Mouse (Mus musculus) forebrain, embryonic 13.5 days (tissue): ENCODE results near the gene Fgf12. TPM values are rescaled to one million over a fixed set of nuclear protein-coding genes. Genes with fewer than 3 reads are reported as not detected.

Experiments
- ATAC-seq: fragments of 200-750 bp; cut with Nextera tagmentation; 2 replicates; pipeline ENCODE4 v1.8.0; 2017
- H3K27ac ChIP-seq: fragments of 300-500 bp; sonication (generic); 2 replicates; pipeline ENCODE4 v1.5.1; 2015; ENCODE audit warnings: inconsistent platforms, mild to moderate bottlenecking, moderate library complexity
- H3K27me3 ChIP-seq: fragments of 300-500 bp; sonication (generic); 2 replicates; pipeline ENCODE4 v1.6.1; 2015; ENCODE audit warnings: mild to moderate bottlenecking, inconsistent platforms
- H3K36me3 ChIP-seq: fragments of 300-500 bp; sonication (generic); 2 replicates; pipeline ENCODE4 v1.6.1; 2015; ENCODE audit warnings: mild to moderate bottlenecking, inconsistent platforms; ENCODE audit not compliant: poor library complexity, severe bottlenecking
- H3K4me1 ChIP-seq: fragments of 300-500 bp; sonication (generic); 2 replicates; pipeline ENCODE4 v1.6.1; 2015; ENCODE audit warnings: inconsistent platforms
- H3K4me2 ChIP-seq: fragments of 300-500 bp; sonication (generic); 2 replicates; pipeline ENCODE4 v1.6.1; 2015; ENCODE audit warnings: inconsistent platforms, mild to moderate bottlenecking, moderate library complexity
- H3K4me3 ChIP-seq: fragments of 300-500 bp; sonication (generic); 2 replicates; pipeline ENCODE4 v1.5.1; 2015; ENCODE audit warnings: mild to moderate bottlenecking, inconsistent platforms
- H3K9ac ChIP-seq: fragments of 300-500 bp; sonication (generic); 2 replicates; pipeline ENCODE4 v1.6.1; 2015; ENCODE audit warnings: mild to moderate bottlenecking, inconsistent platforms
- H3K9me3 ChIP-seq: fragments of 300-500 bp; sonication (generic); replicated peaks from 2 replicates; pipeline ENCODE4 v1.6.1; 2016; ENCODE audit warnings: inconsistent platforms
- WGBS: fragments of 180-500 bp; shearing (Covaris S2); methylation state at CpG from one replicate; pipeline ENCODE4 v1.1.7; 2015; 5-methylcytosine and 5-hydroxymethylcytosine counted together
- polyA plus RNA-seq: library from polyadenylated mRNA; unstranded; fragments of >200 nt; fragmentation: Nextera tagmentation; extraction: Ambion mirVana; gene quantifications from 2 replicates; pipeline ENCODE4 v1.2.1, GENCODE M21; 2015

Gene Fgf12
- polyA plus RNA-seq, 1 experiment from 2014 or later, result 6.5 TPM

DNA sequence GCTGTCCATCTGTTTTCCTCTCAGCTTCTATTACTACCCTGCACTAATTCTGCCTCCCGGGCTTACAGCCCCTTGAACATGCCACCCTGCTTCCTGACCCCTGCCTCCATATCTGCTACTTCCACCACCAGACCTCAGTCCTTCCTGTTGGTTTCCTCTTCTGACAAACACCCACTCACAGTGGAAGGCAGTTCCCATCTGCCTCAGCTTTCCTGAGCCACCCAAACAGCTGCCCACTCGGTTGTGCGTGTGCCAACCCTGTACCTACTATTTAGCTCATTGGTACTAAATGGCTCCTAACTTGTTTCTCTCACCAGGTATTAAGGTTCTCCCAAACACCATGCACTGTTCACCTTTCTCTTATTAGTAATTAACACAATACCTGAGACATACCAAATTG lies 71.2 kb downstream of the Fgf12 start:
- ATAC-seq, result no peak
- no peak overlapping the region for H3K9ac ChIP-seq
- no peaks in the 10 kb centered on the region for H3K4me1 ChIP-seq
- no peak overlapping the region for H3K4me2 ChIP-seq
- no peak overlapping the region for H3K4me3 ChIP-seq
- H3K36me3 ChIP-seq, result no peaks in the 10 kb centered on the region
- WGBS, result 87% methylated on average over 3 of the region's 3 CpGs
- no peaks in the 10 kb centered on the region for H3K27me3 ChIP-seq
- H3K9me3 ChIP-seq, result no peaks in the 10 kb centered on the region
- no peak overlapping the region for H3K27ac ChIP-seq

DNA sequence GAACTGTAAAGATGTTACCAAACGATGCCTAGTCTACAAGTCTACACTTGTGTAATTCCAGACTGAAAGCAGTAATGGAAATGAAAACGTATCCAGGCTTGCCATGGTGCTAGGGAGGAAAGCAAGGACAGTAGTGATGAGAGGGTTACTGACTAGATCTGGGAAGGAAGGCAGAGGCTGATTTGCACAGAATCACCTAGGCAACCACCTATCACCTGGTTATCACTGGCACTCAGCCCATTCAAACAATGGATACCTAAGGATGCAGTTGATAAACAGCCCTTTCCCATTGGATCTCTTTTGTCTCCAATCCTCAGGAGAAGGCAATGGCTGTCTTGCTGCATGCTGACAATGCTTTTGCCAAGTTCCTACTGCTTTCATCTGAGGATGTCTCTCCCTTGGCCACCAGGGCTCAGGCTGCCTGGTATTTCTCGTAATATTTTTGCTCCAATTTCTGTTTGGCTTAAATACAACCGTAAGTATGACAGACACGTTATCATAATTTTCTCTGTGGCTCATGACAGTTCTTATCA lies 84.0 kb downstream of the Fgf12 start:
- 91% methylated on average over 5 of the region's 5 CpGs for WGBS
- Histone ChIP-seq H3K9me3 (no peaks in the 10 kb centered on the region), H3K36me3 (no peaks in the 10 kb centered on the region), H3K9ac (no peak overlapping the region), H3K27ac (no peak overlapping the region), H3K27me3 (no peaks in the 10 kb centered on the region), H3K4me2 (no peak overlapping the region), H3K4me3 (no peak overlapping the region), H3K4me1 (no peaks in the 10 kb centered on the region)
- no peak for ATAC-seq

DNA sequence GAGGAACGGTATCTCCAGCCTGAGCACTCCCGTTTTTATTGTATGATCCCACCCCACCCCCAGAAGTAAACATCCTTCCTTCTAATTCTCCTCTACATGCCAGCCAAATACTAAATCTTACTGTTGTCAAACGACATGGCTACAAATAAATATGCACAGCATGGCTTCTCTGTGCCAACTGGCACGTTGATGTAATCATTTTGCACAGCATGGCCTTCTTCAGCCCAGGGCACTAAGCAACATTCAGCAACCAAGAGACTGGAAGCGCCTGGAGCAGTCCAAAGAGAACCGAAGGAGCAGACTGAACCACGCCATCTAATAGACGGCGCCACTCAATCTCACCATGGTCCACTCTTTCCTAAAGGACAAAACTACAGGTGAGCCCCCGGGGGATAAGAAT lies 100.2 kb downstream of the Fgf12 start:
- Histone ChIP-seq H3K9ac (no peak overlapping the region), H3K27ac (no peak overlapping the region), H3K9me3 (no peaks in the 10 kb centered on the region), H3K4me1 (no peaks in the 10 kb centered on the region), H3K4me2 (no peak overlapping the region), H3K36me3 (no peaks in the 10 kb centered on the region), H3K27me3 (no peaks in the 10 kb centered on the region), H3K4me3 (no peak overlapping the region)
- no peak for ATAC-seq
- 90% methylated on average over 10 of the region's 10 CpGs for WGBS

DNA sequence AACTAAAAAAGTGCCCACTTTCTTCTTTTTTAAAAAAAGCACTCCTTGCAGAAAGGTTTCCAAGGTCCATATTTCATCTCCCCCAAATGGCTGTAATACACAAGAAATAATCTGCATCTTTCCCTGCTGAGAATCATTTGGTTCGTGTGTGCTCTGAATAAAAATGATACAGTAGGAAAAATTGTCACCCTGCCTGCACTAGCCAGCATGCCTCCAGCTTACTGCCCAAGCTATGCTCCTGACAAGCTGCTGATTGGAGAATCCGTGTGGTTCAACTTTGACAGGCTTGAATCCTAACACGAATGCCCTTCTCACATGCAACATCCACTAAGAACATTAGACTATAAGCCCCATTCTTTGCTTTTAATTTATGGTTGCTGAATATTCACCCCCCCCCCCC lies 102.3 kb downstream of the Fgf12 start:
- no peak overlapping the region for H3K9ac ChIP-seq
- no peak for ATAC-seq
- WGBS, result 56% methylated on average over 3 of the region's 3 CpGs
- no peak overlapping the region for H3K4me3 ChIP-seq
- no peaks in the 10 kb centered on the region for H3K4me1 ChIP-seq
- H3K27me3 ChIP-seq, result no peaks in the 10 kb centered on the region
- H3K27ac ChIP-seq, result no peak overlapping the region
- no peaks in the 10 kb centered on the region for H3K9me3 ChIP-seq
- no peaks in the 10 kb centered on the region for H3K36me3 ChIP-seq
- no peak overlapping the region for H3K4me2 ChIP-seq

DNA sequence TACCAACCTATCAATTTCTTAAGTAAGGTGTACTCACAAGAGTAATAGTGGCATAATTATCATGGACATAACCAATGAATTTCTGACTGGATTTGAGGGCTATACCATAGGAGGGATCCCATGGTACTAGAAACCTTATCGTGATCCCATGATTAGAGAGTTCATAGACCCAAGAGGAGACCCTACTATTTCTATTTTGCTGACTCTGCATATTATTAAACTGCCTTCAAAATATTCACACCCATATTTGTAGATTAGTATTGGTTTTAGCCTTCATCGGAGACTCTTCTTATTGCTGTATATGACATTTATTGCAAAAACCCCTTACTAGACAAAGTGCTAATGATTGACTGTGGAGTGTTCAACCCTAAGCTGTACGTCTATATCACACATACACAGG lies 107.8 kb downstream of the Fgf12 start:
- Histone ChIP-seq H3K27me3 (no peaks in the 10 kb centered on the region), H3K9me3 (no peaks in the 10 kb centered on the region), H3K27ac (no peak overlapping the region), H3K4me3 (no peak overlapping the region), H3K9ac (no peak overlapping the region), H3K36me3 (no peaks in the 10 kb centered on the region), H3K4me2 (no peak overlapping the region), H3K4me1 (no peaks in the 10 kb centered on the region)
- 95% methylated on average over 3 of the region's 3 CpGs for WGBS
- no peak for ATAC-seq

DNA sequence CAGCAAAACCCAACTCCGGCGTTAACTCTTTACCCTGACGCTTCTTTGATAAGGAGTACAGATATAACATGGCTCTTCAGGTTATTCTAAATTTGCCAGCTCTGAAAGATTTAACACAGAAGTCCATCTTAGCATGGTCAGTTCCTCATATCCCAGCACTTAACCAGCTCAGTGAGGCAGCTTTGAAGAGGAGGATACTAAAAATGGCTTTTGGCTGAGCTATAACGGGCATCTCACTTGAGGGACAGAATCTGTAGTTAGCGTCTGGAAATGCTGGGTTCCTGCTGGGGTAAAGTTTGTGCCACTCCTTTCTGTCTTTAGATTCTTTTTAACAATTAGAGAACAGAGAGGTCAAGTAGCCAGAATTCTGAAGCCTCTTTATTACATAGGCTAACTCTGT lies 121.1 kb downstream of the Fgf12 start:
- no peaks in the 10 kb centered on the region for H3K9me3 ChIP-seq
- 76% methylated on average over 5 of the region's 5 CpGs for WGBS
- no peaks in the 10 kb centered on the region for H3K36me3 ChIP-seq

DNA sequence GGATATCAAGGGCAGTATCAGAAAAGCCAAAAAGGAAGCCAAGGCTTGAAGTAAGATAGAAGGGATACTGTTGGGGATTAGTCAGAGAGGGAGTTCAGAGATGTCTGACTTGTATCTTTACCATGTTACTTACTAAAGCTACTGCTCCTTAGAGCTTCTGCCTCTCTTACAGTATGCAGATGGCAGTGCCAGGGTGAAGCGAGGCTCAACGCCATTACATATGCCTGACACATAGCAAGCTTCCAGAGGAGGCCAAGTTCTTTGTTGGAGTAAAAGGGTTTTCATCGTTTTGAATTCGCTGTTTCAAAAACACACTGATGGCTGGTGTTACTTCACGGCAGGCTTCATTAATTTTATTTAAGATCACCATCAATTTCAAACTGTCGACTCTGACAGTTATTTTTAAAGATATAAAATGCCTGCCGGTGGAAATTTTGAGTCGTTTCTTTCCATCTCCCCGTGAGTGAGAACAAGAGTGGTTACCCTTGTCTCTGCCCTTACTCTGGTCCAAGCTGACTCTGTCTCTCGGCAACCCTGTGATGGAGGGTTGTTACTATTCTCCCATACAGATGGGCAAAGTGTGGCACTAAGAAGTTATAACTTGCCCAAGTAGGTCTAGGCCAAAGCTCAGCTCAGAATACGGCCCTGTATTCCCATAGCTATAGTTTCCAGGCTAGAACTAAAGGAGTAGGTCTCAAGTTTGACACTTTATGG lies 121.9 kb downstream of the Fgf12 start:
- Histone ChIP-seq H3K9ac (no peak overlapping the region), H3K4me3 (no peak overlapping the region), H3K36me3 (no peaks in the 10 kb centered on the region), H3K27me3 (no peaks in the 10 kb centered on the region), H3K4me2 (no peak overlapping the region), H3K4me1 (no peaks in the 10 kb centered on the region), H3K27ac (no peak overlapping the region), H3K9me3 (no peaks in the 10 kb centered on the region)
- no peak for ATAC-seq
- WGBS, result 83% methylated on average over 11 of the region's 11 CpGs

More for the DNA sequence above, 121.1 kb downstream of the Fgf12 start:
- Histone ChIP-seq H3K4me3 (no peak overlapping the region), H3K4me1 (no peaks in the 10 kb centered on the region), H3K4me2 (no peak overlapping the region), H3K27ac (no peak overlapping the region), H3K27me3 (no peaks in the 10 kb centered on the region), H3K9ac (no peak overlapping the region)
- ATAC-seq, result no peak

DNA sequence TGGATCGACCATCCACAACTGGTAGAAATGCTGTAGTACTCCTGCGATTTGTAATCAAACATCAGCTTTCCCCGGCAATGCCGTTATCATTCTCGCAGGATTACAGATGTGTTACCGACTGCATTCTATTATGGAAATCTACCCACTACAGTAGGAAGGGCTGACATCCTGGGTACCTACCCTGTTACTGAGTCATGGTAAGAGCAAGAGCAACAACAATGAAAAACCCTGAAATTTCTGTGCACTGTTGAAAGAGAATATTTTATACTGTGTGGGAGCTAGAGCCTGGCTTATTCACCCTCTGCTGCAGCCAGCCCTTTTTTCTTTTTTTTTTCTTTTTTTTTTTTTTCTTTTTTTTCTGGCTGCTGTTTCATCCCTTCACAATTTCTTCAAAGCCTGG lies 126.6 kb downstream of the Fgf12 start:
- Histone ChIP-seq H3K36me3 (no peaks in the 10 kb centered on the region), H3K4me2 (no peak overlapping the region), H3K27ac (no peak overlapping the region), H3K27me3 (no peaks in the 10 kb centered on the region), H3K4me3 (no peak overlapping the region), H3K9me3 (peaks cover 7% of the 10 kb centered on the region; the same call in 1 of the 2 replicates), H3K9ac (no peak overlapping the region), H3K4me1 (no peaks in the 10 kb centered on the region)
- WGBS, result 95% methylated on average over 6 of the region's 6 CpGs
- no peak for ATAC-seq

DNA sequence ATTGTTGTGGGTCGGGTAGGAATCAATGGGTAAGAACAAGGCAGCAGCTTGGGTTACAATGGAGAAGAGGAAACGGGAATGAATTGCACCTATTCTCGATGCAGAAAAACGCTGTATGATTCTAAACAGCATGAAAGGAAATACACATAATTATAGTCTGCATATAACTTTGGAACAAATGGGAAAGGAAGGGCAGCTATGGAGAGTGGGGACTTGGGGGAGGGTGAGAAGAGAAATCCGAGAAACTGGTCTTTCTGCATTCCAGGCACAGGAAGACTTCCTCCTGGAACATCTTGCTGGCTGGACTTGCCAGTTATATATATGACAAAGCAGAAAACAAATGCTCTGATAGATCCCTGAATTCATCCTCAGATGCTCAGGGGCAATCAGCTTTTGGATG lies 127.2 kb downstream of the Fgf12 start:
- no peak for ATAC-seq
- no peak overlapping the region for H3K4me3 ChIP-seq
- H3K27ac ChIP-seq, result no peak overlapping the region
- no peaks in the 10 kb centered on the region for H3K4me1 ChIP-seq
- H3K27me3 ChIP-seq, result no peaks in the 10 kb centered on the region
- no peak overlapping the region for H3K4me2 ChIP-seq
- no peaks in the 10 kb centered on the region for H3K36me3 ChIP-seq
- 77% methylated on average over 5 of the region's 5 CpGs for WGBS
- peaks cover 7% of the 10 kb centered on the region; the same call in 1 of the 2 replicates for H3K9me3 ChIP-seq
- no peak overlapping the region for H3K9ac ChIP-seq

DNA sequence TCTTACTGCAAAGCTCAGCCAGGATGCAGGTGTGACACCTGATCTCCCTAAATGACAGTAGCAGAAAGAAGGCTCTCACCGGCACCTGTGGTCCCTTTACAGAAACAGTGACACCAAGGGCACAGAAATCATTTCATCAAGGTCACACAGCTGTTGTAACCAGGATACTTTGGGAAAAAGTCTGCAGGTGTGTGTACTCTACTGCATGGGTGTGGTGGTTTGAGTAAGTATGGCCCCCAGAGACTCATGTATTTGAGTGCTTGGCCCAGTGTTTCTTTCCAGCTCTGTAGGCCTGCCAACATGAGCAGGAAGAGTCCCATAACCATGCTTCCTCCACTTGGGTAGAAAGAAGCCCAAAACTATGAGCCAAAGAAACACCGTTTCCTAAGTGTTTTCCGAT lies 138.5 kb downstream of the Fgf12 start:
- Histone ChIP-seq H3K9ac (no peak overlapping the region), H3K27me3 (no peaks in the 10 kb centered on the region), H3K4me3 (no peak overlapping the region), H3K9me3 (no peaks in the 10 kb centered on the region), H3K27ac (no peak overlapping the region), H3K36me3 (no peaks in the 10 kb centered on the region), H3K4me2 (no peak overlapping the region), H3K4me1 (no peaks in the 10 kb centered on the region)
- no peak for ATAC-seq
- 85% methylated on average over 3 of the region's 3 CpGs for WGBS

DNA sequence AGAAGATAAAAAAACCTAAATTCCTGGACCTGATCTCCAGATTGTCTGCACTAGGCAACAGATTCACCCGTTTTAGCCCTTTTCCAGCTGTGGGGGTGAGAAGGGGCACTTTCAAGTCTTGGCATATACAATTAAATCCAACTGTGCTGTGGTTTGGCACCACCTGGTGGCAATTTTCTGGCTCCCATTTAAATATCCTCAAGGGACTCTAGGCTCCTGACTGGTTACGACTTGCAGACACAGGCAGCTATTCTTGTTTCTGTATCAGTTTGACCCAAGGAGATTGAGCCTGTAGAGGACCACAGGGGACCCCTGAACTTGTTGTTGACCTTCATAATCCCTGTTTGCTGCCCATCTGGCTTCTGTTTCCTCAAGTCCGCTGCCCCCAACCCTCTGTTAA lies 141.9 kb downstream of the Fgf12 start:
- Histone ChIP-seq H3K36me3 (no peaks in the 10 kb centered on the region), H3K27ac (no peak overlapping the region)

DNA sequence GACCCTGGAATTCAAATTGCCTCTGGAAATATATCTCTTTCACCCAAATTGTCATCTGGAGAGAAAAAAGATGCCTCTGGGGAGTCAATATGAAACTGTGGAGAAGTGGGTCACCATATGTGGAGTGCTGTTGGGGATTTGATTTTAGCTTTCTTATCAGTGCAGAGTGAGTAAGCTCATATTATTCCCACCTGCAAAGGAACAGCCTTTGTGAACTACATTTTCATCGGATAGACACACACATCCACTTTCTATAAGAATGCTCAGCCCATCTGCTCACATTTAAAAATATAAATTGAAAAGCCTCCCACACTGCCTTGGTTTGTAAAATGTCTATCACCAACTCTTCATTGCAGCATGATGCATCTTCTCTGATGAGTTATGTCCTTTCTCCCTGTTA lies 149.7 kb downstream of the Fgf12 start:
- H3K4me3 ChIP-seq, result no peak overlapping the region
- no peaks in the 10 kb centered on the region for H3K27me3 ChIP-seq
- no peak overlapping the region for H3K27ac ChIP-seq
- H3K4me2 ChIP-seq, result no peak overlapping the region
- no peak overlapping the region for H3K9ac ChIP-seq
- no peaks in the 10 kb centered on the region for H3K4me1 ChIP-seq
- ATAC-seq, result no peak
- no peaks in the 10 kb centered on the region for H3K9me3 ChIP-seq
- WGBS, result 80% methylated on average over 1 of the region's 1 CpGs
- H3K36me3 ChIP-seq, result no peaks in the 10 kb centered on the region

More for the DNA sequence above, 141.9 kb downstream of the Fgf12 start:
- Histone ChIP-seq H3K4me1 (no peaks in the 10 kb centered on the region), H3K4me3 (no peak overlapping the region), H3K9me3 (no peaks in the 10 kb centered on the region), H3K9ac (no peak overlapping the region), H3K27me3 (no peaks in the 10 kb centered on the region), H3K4me2 (no peak overlapping the region)
- 23% methylated on average over 3 of the region's 3 CpGs for WGBS
- no peak for ATAC-seq

DNA sequence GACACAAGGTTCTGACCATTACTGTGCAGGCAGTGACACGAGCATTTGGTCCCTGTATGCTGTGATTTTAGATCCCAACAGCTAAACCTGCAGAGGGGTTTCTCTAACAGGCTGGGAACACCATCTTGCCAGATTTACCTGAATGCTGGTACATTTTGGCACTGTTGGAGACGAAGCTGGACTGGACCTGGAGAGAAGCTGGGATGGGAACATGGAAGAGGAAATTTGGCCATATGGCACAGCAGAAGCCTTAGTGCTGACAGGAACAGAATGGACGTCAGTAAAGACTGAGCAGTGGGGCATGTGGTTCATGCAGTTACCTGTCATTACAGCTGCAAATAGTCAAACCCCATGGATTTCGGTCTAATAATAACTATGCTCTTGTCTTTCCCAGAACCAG lies 151.1 kb downstream of the Fgf12 start:
- Histone ChIP-seq H3K9me3 (no peaks in the 10 kb centered on the region), H3K4me1 (no peaks in the 10 kb centered on the region), H3K27ac (no peak overlapping the region), H3K4me3 (no peak overlapping the region), H3K4me2 (no peak overlapping the region), H3K36me3 (no peaks in the 10 kb centered on the region), H3K27me3 (no peaks in the 10 kb centered on the region), H3K9ac (no peak overlapping the region)
- 81% methylated on average over 4 of the region's 4 CpGs for WGBS
- no peak for ATAC-seq
